Mouse (Mus musculus): ENCODE data around the gene Gm4969. TPM values are rescaled to one million over a fixed set of nuclear protein-coding genes. Genes with fewer than 3 reads are reported as not detected.
A peak's percentile ranks its signal among the peaks of the same experiment; 100 is the strongest.

Gene Gm4969
- total RNA-seq, 2 experiments from 2014 or later: 0.34 to 0.62 TPM

Small RNA genes lying within 50 kb of the gene (microRNA-seq; reads per million reads assigned to microRNA genes)
- 5.3 reads per million, percentile 18 among the genes with 10 or more reads in this experiment for gene Mir3100

Other genes with a start within 250 kb of the Gm4969 start
- 1 to 10 TPM; 2.6 TPM for gene Pglyrp1, start 247.0 kb downstream of the Gm4969 start, total RNA-seq (2021)
- 10 to 100 TPM; 12.5 to 15.7 TPM for gene Ccdc61, start 208.0 kb downstream of the Gm4969 start, total RNA-seq (2021)
- gene Nova2, start 192.5 kb downstream of the Gm4969 start, total RNA-seq (2021): 1 to 10 TPM; 4.0 to 4.2 TPM
- not detected for gene Nanos2, start 131.0 kb downstream of the Gm4969 start, total RNA-seq (2021)
- gene Mypop, start 127.1 kb downstream of the Gm4969 start, total RNA-seq (2021): 1 to 10 TPM; 3.2 to 3.7 TPM
- gene Irf2bp1, start 114.3 kb downstream of the Gm4969 start, total RNA-seq (2021): 10 to 100 TPM; 36.6 to 38.1 TPM
- under 1 TPM in 1 of 2 experiments, not detected in 1; 0.13 TPM for gene Foxa3, start 94.8 kb downstream of the Gm4969 start, total RNA-seq (2021)
- gene Sympk, start 94.0 kb downstream of the Gm4969 start, total RNA-seq (2021): 10 to 100 TPM; 61.4 to 63.8 TPM
- gene Rsph6a, start 63.7 kb downstream of the Gm4969 start, total RNA-seq (2021): not detected
- 10 to 100 TPM; 52.4 to 55.4 TPM for gene Dmwd, start 42.1 kb downstream of the Gm4969 start, total RNA-seq (2021)
- 100 to 1,000 TPM; 287 to 292 TPM for gene Dmpk, start 34.5 kb downstream of the Gm4969 start, total RNA-seq (2021)
- gene Six5, start 23.8 kb downstream of the Gm4969 start, total RNA-seq (2021): 10 to 100 TPM; 13.5 to 14.7 TPM
- 1 to 10 TPM; 8.0 to 8.4 TPM for gene Fbxo46, start 1.5 kb upstream of the Gm4969 start, total RNA-seq (2021)
- 1 to 10 TPM; 7.7 to 8.8 TPM for gene Qpctl, start 30.9 kb upstream of the Gm4969 start, total RNA-seq (2021)
- 100 to 1,000 TPM in 1 of 2 experiments, 10 to 100 TPM in 1; 85.4 to 103 TPM for gene Snrpd2, start 31.4 kb upstream of the Gm4969 start, total RNA-seq (2021)
- gene Gipr, start 47.8 kb upstream of the Gm4969 start, total RNA-seq (2021): under 1 TPM; 0.13 to 0.15 TPM
- 10 to 100 TPM; 17.0 to 18.1 TPM for gene Eml2, start 58.1 kb upstream of the Gm4969 start, total RNA-seq (2021)
- gene Gpr4, start 94.2 kb upstream of the Gm4969 start, total RNA-seq (2021): 1 to 10 TPM; 2.2 to 2.7 TPM
- 10 to 100 TPM; 30.7 to 31.3 TPM for gene Opa3, start 110.0 kb upstream of the Gm4969 start, total RNA-seq (2021)
- gene Vasp, start 153.4 kb upstream of the Gm4969 start, total RNA-seq (2021): 10 to 100 TPM; 65.3 to 71.9 TPM
- gene Ppm1n, start 161.7 kb upstream of the Gm4969 start, total RNA-seq (2021): not detected
- 100 to 1,000 TPM; 473 to 501 TPM for gene Rtn2, start 164.3 kb upstream of the Gm4969 start, total RNA-seq (2021)
- gene Fosb, start 191.7 kb upstream of the Gm4969 start, total RNA-seq (2021): 1 to 10 TPM; 2.5 to 3.8 TPM
- 10 to 100 TPM; 33.1 to 34.5 TPM for gene Ercc1, start 226.4 kb upstream of the Gm4969 start, total RNA-seq (2021)
- 10 to 100 TPM in 1 of 2 experiments, 1 to 10 TPM in 1; 9.7 to 10.8 TPM for gene Cd3eap, start 241.1 kb upstream of the Gm4969 start, total RNA-seq (2021)
- gene Ppp1r13l, start 241.4 kb upstream of the Gm4969 start, total RNA-seq (2021): 1 to 10 TPM; 4.6 to 6.6 TPM

Data from gastrocnemius, postnatal 4 days (tissue).